In the genomic region with DNA sequence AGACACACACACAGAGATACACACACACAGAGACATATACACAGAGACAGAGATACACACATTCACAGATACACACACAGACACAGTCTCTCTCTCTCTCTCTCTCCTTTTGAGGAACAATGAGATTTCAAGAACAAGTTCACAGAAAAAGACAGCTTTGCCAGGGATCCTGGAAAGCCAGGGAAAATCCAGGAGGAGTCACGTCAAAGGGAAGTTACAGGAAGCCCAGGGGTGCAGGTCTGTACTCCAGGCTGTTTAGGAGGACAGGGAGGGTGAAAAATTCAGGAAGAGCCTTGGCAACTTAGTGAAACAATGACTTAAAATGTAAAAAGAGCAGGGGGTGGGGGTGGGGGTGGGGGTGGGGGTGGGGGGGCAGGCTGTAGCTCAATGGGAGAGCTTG, we compare ENCODE assay signal across 15 mouse cellular contexts. TPM values are rescaled to one million over a fixed set of nuclear protein-coding genes. Genes with fewer than 3 reads are reported as not detected.
DNase-seq lines count a peak whose midpoint lies in the region; ATAC-seq and TF ChIP-seq lines count a peak whose summit lies in the region.
"Had no signal": no experiment of that assay in that cellular context is flagged by ENCODE, and none has a peak within 500 bp of the region (broad histone marks: within the 10 kb centered on the region; RNA-seq: fewer than 3 reads in every experiment).

No protein-coding gene starts in this region.

- no peak for TF ChIP-seq CTCF in olfactory bulb, adult 2 months (IDR thresholded peaks at IDR 0.05; ENCODE audit: insufficient read depth, low read depth, low read length)

- TF ChIP-seq POLR2A in olfactory bulb, adult 2 months (IDR thresholded peaks at IDR 0.05; ENCODE audit: insufficient read depth, low read depth, low read length), result no peak

- H3K9ac ChIP-seq in neural tube, embryonic 15.5 days (replicated peaks), result no peak overlapping the region
- H3K9ac ChIP-seq: kidney, embryonic 15.5 days; stomach, embryonic 15.5 days had no signal

- DNase-seq in heart, embryonic 10.5 days (ENCODE audit: low spot score), result no peak
- DNase-seq in heart, postnatal 4 days, result no peak
- peak; percentile 31 for DNase-seq in kidney, postnatal 14 days
- no peak for DNase-seq in kidney, adult 18-20 months
- no peak for DNase-seq in neural tube, embryonic 10.5 days (ENCODE audit: extremely low spot score, low spot score)
- DNase-seq in frontal cortex, postnatal 25 days (ENCODE audit: low spot score in 2 of 2), result no peak
- DNase-seq: adrenal gland, postnatal 36 days; cerebellum, adult 11 months; left cerebral cortex, postnatal 4 days; lung, postnatal 14 days; thymus, postnatal 4 days had no signal

- ATAC-seq in neural tube, embryonic 15.5 days (ENCODE audit: low FRiP score), result no peak

- H3K27ac ChIP-seq in heart, embryonic 10.5 days, result peak overlapping the region; percentile 56
- peak overlapping the region; percentile 11; the same call in 1 of the 2 replicates for H3K27ac ChIP-seq in neural tube, embryonic 15.5 days (replicated peaks)
- H3K27ac ChIP-seq in olfactory bulb, adult 2 months (ENCODE audit: insufficient read depth, low read depth, low read length), result peak overlapping the region; percentile 34
- H3K27ac ChIP-seq: kidney, embryonic 15.5 days; stomach, embryonic 15.5 days had no signal

- 68% methylated on average over 1 of the region's 1 CpGs for WGBS in heart, embryonic 10.5 days
- WGBS in neural tube, embryonic 15.5 days, result 82% methylated on average over 1 of the region's 1 CpGs
- WGBS in olfactory bulb, adult 2 months, result 50% methylated on average over 1 of the region's 1 CpGs

- H3K4me1 ChIP-seq in heart, embryonic 10.5 days, result peaks cover 78% of the 10 kb centered on the region
- peaks cover 29% of the 10 kb centered on the region for H3K4me1 ChIP-seq in neural tube, embryonic 15.5 days
- peaks cover 71% of the 10 kb centered on the region for H3K4me1 ChIP-seq in olfactory bulb, adult 2 months (ENCODE audit: control insufficient read depth, insufficient read depth, low read length)

- H3K36me3 ChIP-seq in heart, embryonic 10.5 days, result no peaks in the 10 kb centered on the region
- no peaks in the 10 kb centered on the region for H3K36me3 ChIP-seq in neural tube, embryonic 15.5 days
- H3K36me3 ChIP-seq: kidney, embryonic 15.5 days; stomach, embryonic 15.5 days had no signal

- no peak overlapping the region for H3K4me2 ChIP-seq in neural tube, embryonic 15.5 days
- H3K4me2 ChIP-seq: kidney, embryonic 15.5 days; stomach, embryonic 15.5 days had no signal

- H3K27me3 ChIP-seq in heart, embryonic 10.5 days (ENCODE audit: insufficient read depth, poor library complexity, severe bottlenecking), result no peaks in the 10 kb centered on the region
- H3K27me3 ChIP-seq in neural tube, embryonic 15.5 days (replicated peaks), result no peaks in the 10 kb centered on the region
- H3K27me3 ChIP-seq: kidney, embryonic 15.5 days; stomach, embryonic 15.5 days had no signal

- no peaks in the 10 kb centered on the region for H3K9me3 ChIP-seq in heart, embryonic 10.5 days
- no peaks in the 10 kb centered on the region for H3K9me3 ChIP-seq in neural tube, embryonic 15.5 days (replicated peaks)
- H3K9me3 ChIP-seq: kidney, embryonic 15.5 days; stomach, embryonic 15.5 days had no signal

- no peak overlapping the region for H3K4me3 ChIP-seq in heart, embryonic 10.5 days
- no peak overlapping the region for H3K4me3 ChIP-seq in neural tube, embryonic 15.5 days (replicated peaks)
- H3K4me3 ChIP-seq in olfactory bulb, adult 2 months (ENCODE audit: insufficient read depth, low read depth, low read length), result no peak overlapping the region
- H3K4me3 ChIP-seq: kidney, embryonic 15.5 days; stomach, embryonic 15.5 days had no signal

RNA-seq across cellular contexts. Expression of a gene that starts 56.5 kb away (rescaled TPM):
- 1.9 and 3.3 TPM in 2 replicates for polyA plus RNA-seq in heart, embryonic 10.5 days (2016; fragmentation: Nextera tagmentation; extraction: Ambion mirVana)
- total RNA-seq in heart, postnatal 4 days (2021), result 10 to 100 TPM; 14.6 to 15.8 TPM
- 4.5 and 5.8 TPM in 2 replicates for polyA plus RNA-seq in neural tube, embryonic 15.5 days (2015; fragmentation: Nextera tagmentation; extraction: Ambion mirVana)
- polyA plus RNA-seq in olfactory bulb, adult 2 months (2012; ENCODE audit: insufficient read depth, insufficient read length, low replicate concordance, missing spikeins), result not detected in 2 replicates
